ENCODE assay signal across 8 mouse cellular contexts in the genomic region with DNA sequence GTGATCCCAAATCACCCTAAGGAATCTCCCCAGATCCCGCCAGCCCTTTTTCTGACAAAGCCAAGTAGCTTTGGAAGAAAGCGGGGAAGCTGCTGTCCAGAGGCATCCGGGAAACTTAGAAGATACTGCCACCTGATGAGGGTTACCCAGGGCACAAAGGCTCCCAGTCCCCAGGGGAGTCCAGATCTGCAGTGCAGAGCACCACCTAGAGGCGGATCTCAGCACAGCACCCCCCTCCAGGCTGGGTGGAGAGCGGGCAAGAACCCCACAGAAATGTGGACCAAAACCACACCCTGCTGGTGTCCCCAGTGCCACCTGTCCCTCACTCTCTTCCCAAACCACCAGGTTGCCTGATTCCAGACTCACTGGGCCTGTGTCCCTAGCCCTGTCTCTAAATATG. TPM values are rescaled to one million over a fixed set of nuclear protein-coding genes. Genes with fewer than 3 reads are reported as not detected.
DNase-seq lines count a peak whose midpoint lies in the region; ATAC-seq and TF ChIP-seq lines count a peak whose summit lies in the region.

No protein-coding gene starts in this region.

- no peak overlapping the region for H3K27ac ChIP-seq in intestine, postnatal 0 days (ENCODE audit: low read depth, low read length)
- H3K27ac ChIP-seq in limb, embryonic 12.5 days, result no peak overlapping the region
- no peak overlapping the region for H3K27ac ChIP-seq in olfactory bulb, adult 2 months (ENCODE audit: insufficient read depth, low read depth, low read length)
- no peak overlapping the region for H3K27ac ChIP-seq in thymus, adult 2 months (ENCODE audit: control insufficient read depth, insufficient read depth, low read length)

- no peak overlapping the region for H3K4me2 ChIP-seq in intestine, postnatal 0 days (replicated peaks; ENCODE audit: low read depth)
- no peak overlapping the region for H3K4me2 ChIP-seq in limb, embryonic 12.5 days

- H3K36me3 ChIP-seq in intestine, postnatal 0 days (ENCODE audit: control insufficient read depth, insufficient read depth), result no peaks in the 10 kb centered on the region
- H3K36me3 ChIP-seq in limb, embryonic 12.5 days, result no peaks in the 10 kb centered on the region
- H3K36me3 ChIP-seq in thymus, adult 2 months (ENCODE audit: control insufficient read depth, insufficient read depth, low read length), result no peaks in the 10 kb centered on the region

- H3K9me3 ChIP-seq in intestine, postnatal 0 days (ENCODE audit: control insufficient read depth), result no peaks in the 10 kb centered on the region
- no peaks in the 10 kb centered on the region for H3K9me3 ChIP-seq in limb, embryonic 12.5 days

- H3K9ac ChIP-seq in intestine, postnatal 0 days (ENCODE audit: low read depth, low read length), result no peak overlapping the region
- no peak overlapping the region for H3K9ac ChIP-seq in limb, embryonic 12.5 days (replicated peaks)

- H3K4me3 ChIP-seq in intestine, postnatal 0 days (ENCODE audit: low read depth, low read length), result no peak overlapping the region
- no peak overlapping the region for H3K4me3 ChIP-seq in limb, embryonic 12.5 days (replicated peaks)
- H3K4me3 ChIP-seq in olfactory bulb, adult 2 months (ENCODE audit: insufficient read depth, low read depth, low read length), result no peak overlapping the region
- no peak overlapping the region for H3K4me3 ChIP-seq in thymus, adult 2 months (ENCODE audit: control insufficient read depth, insufficient read depth, low read length)

- peak; percentile 28; the same call in 1 of the 2 replicates for ATAC-seq in intestine, postnatal 0 days
- 0 out of 2 replicates have a peak, but pooled peaks have one; percentile 21 for ATAC-seq in limb, embryonic 12.5 days (ENCODE audit: insufficient number of reproducible peaks, insufficient read depth, low FRiP score, low TSS enrichment, low read depth)

- WGBS in intestine, postnatal 0 days, result 8% methylated on average over 5 of the region's 5 CpGs
- WGBS in limb, embryonic 12.5 days, result 12% methylated on average over 5 of the region's 5 CpGs
- WGBS in olfactory bulb, adult 2 months, result 16% methylated on average over 5 of the region's 5 CpGs
- WGBS in thymus, adult 2 months, result 13% methylated on average over 5 of the region's 5 CpGs

- H3K4me1 ChIP-seq in intestine, postnatal 0 days (replicated peaks; ENCODE audit: control insufficient read depth, insufficient read depth, low read length), result no peaks in the 10 kb centered on the region
- peaks cover under 1% of the 10 kb centered on the region; the same call in 1 of the 2 replicates for H3K4me1 ChIP-seq in limb, embryonic 12.5 days (replicated peaks)
- no peaks in the 10 kb centered on the region for H3K4me1 ChIP-seq in olfactory bulb, adult 2 months (ENCODE audit: control insufficient read depth, insufficient read depth, low read length)
- H3K4me1 ChIP-seq in thymus, adult 2 months (replicated peaks; ENCODE audit: control insufficient read depth, insufficient read depth, low read length), result peaks cover 4% of the 10 kb centered on the region

- DNase-seq in urinary bladder, adult 2 months (ENCODE audit: low spot score), result peak; percentile 61
- no peak for DNase-seq in urinary bladder, postnatal 10 days (ENCODE audit: low spot score)
- peak; percentile 54 to 66 for DNase-seq in cerebellum, adult 18-20 months
- DNase-seq in forelimb bud, embryonic 11.5 days (ENCODE audit: low read depth, low spot score), result peak; percentile 55
- peak; percentile 80 for DNase-seq in thymus, adult 2 months

- no peak for TF ChIP-seq POLR2A in olfactory bulb, adult 2 months (IDR thresholded peaks at IDR 0.05; ENCODE audit: insufficient read depth, low read depth, low read length)
- TF ChIP-seq POLR2A in thymus, adult 2 months (IDR thresholded peaks at IDR 0.05; ENCODE audit: control insufficient read depth, extremely low read depth, insufficient read depth, low read length, poor library complexity), result no peak

- H3K27me3 ChIP-seq in intestine, postnatal 0 days (replicated peaks; ENCODE audit: control insufficient read depth, insufficient read depth, low read length), result no peaks in the 10 kb centered on the region
- H3K27me3 ChIP-seq in limb, embryonic 12.5 days, result peaks cover 15% of the 10 kb centered on the region
- H3K27me3 ChIP-seq in thymus, adult 2 months (ENCODE audit: control insufficient read depth, insufficient read depth, low read length), result no peaks in the 10 kb centered on the region

- TF ChIP-seq CTCF in intestine, postnatal 0 days (IDR thresholded peaks at IDR 0.05; ENCODE audit: low read depth), result peak; percentile 93
- TF ChIP-seq CTCF in olfactory bulb, adult 2 months (IDR thresholded peaks at IDR 0.05; ENCODE audit: insufficient read depth, low read depth, low read length), result peak; percentile 96
- TF ChIP-seq CTCF in thymus, adult 2 months (IDR thresholded peaks at IDR 0.05; ENCODE audit: borderline replicate concordance, control insufficient read depth, extremely low read depth, insufficient read depth, low read length, poor library complexity), result peak; percentile 95

RNA-seq across cellular contexts. Expression of gene Cdh23, which starts 0.7 kb away (rescaled TPM):
- 0.22 and 0.48 TPM in 2 replicates for polyA plus RNA-seq in urinary bladder, adult 2 months (2012; rRNA removed)
- polyA plus RNA-seq in intestine, postnatal 0 days (2015; fragmentation: Nextera tagmentation; extraction: Ambion mirVana), result 0.26 and 0.34 TPM in 2 replicates
- polyA plus RNA-seq in limb, embryonic 12.5 days (2016; fragmentation: Nextera tagmentation; extraction: Ambion mirVana), result 0.34 and 0.45 TPM in 2 replicates
- not detected in 2 replicates for polyA plus RNA-seq in olfactory bulb, adult 2 months (2012; ENCODE audit: insufficient read depth, insufficient read length, low replicate concordance, missing spikeins)
- polyA plus RNA-seq in thymus, adult 2 months (2012; rRNA removed), result 3.5 and 4.6 TPM in 2 replicates

RNA-seq across cellular contexts. Expression of gene Slc29a3, which starts 55.6 kb away (rescaled TPM):
- polyA plus RNA-seq in urinary bladder, adult 2 months (2012; rRNA removed), result 5.5 and 7.8 TPM in 2 replicates
- polyA plus RNA-seq in intestine, postnatal 0 days (2015; fragmentation: Nextera tagmentation; extraction: Ambion mirVana), result 6.3 and 7.9 TPM in 2 replicates
- polyA plus RNA-seq in limb, embryonic 12.5 days (2016; fragmentation: Nextera tagmentation; extraction: Ambion mirVana), result 9.4 and 9.6 TPM in 2 replicates
- polyA plus RNA-seq in olfactory bulb, adult 2 months (2012; ENCODE audit: insufficient read depth, insufficient read length, low replicate concordance, missing spikeins), result not detected in 2 replicates
- polyA plus RNA-seq in thymus, adult 2 months (2012; rRNA removed), result 33.9 and 43.2 TPM in 2 replicates
